Mouse (Mus musculus): ENCODE results near the gene Rapgef4. TPM values are rescaled to one million over a fixed set of nuclear protein-coding genes. Genes with fewer than 3 reads are reported as not detected.
A peak's percentile ranks its signal among the peaks of the same experiment; 100 is the strongest.

Gene Rapgef4
- 10 to 100 TPM; 11.1 to 13.6 TPM for total RNA-seq (2021)

- DNase-seq: peak; percentile 25
Observed at GRCm38 (mm10) chr2:71980771-71981342, at the start of gene Rapgef4. Rapgef4 (plus strand) TSS chr2:71981240.

- no peak for DNase-seq
Observed at GRCm38 (mm10) chr2:71934046-71934445, 47.0 kb upstream of the Rapgef4 start.

- no peak for DNase-seq
Observed at GRCm38 (mm10) chr2:71936711-71937110, 44.3 kb upstream of the Rapgef4 start.

GRCm38 (mm10) chr2:71937649-71938308 is 43.3 kb upstream of the Rapgef4 start:
- no peak for DNase-seq

- no peak for DNase-seq
Observed at GRCm38 (mm10) chr2:71938716-71939393, 42.2 kb upstream of the Rapgef4 start.

GRCm38 (mm10) chr2:71941005-71941720 is 39.9 kb upstream of the Rapgef4 start:
- no peak for DNase-seq

- DNase-seq: no peak
Observed at GRCm38 (mm10) chr2:71941721-71942087, 39.3 kb upstream of the Rapgef4 start.

- DNase-seq: no peak
Observed at GRCm38 (mm10) chr2:71951212-71951611, 29.8 kb upstream of the Rapgef4 start.

GRCm38 (mm10) chr2:71955637-71956036 is 25.4 kb upstream of the Rapgef4 start:
- DNase-seq: peak; percentile 77

- no peak for DNase-seq
Observed at GRCm38 (mm10) chr2:71956463-71956862, 24.6 kb upstream of the Rapgef4 start.

- no peak for DNase-seq
Observed at GRCm38 (mm10) chr2:71957951-71958350, 23.1 kb upstream of the Rapgef4 start.

- DNase-seq: peak; percentile 72
Observed at GRCm38 (mm10) chr2:71958393-71958792, 22.6 kb upstream of the Rapgef4 start.

GRCm38 (mm10) chr2:71964216-71964615 is 16.8 kb upstream of the Rapgef4 start:
- no peak for DNase-seq

GRCm38 (mm10) chr2:71965476-71965875 is 15.6 kb upstream of the Rapgef4 start:
- DNase-seq: peak; percentile 33

GRCm38 (mm10) chr2:71966737-71967136 is 14.3 kb upstream of the Rapgef4 start:
- no peak for DNase-seq

- DNase-seq: no peak
Observed at GRCm38 (mm10) chr2:71967855-71968254, 13.2 kb upstream of the Rapgef4 start.

GRCm38 (mm10) chr2:71973646-71974045 is 7.4 kb upstream of the Rapgef4 start:
- no peak for DNase-seq

- peak; percentile 49 for DNase-seq
Observed at GRCm38 (mm10) chr2:71974143-71974846, 6.7 kb upstream of the Rapgef4 start.

- DNase-seq: no peak
Observed at GRCm38 (mm10) chr2:71979981-71980380, 1.1 kb upstream of the Rapgef4 start.

GRCm38 (mm10) chr2:71981343-71981851 is 357 bp downstream of the Rapgef4 start:
- DNase-seq: no peak

- no peak for DNase-seq
Observed at GRCm38 (mm10) chr2:71981896-71982295, 856 bp downstream of the Rapgef4 start.

GRCm38 (mm10) chr2:71982868-71983597 is 2.0 kb downstream of the Rapgef4 start:
- no peak for DNase-seq
